Mouse (Mus musculus): ENCODE measurements around the gene Fbxo30. TPM values are rescaled to one million over a fixed set of nuclear protein-coding genes. Genes with fewer than 3 reads are reported as not detected.

Fbxo30 gene
- polyA plus RNA-seq (2012; rRNA removed): 17.4 and 22.0 TPM in 2 replicates

DNA sequence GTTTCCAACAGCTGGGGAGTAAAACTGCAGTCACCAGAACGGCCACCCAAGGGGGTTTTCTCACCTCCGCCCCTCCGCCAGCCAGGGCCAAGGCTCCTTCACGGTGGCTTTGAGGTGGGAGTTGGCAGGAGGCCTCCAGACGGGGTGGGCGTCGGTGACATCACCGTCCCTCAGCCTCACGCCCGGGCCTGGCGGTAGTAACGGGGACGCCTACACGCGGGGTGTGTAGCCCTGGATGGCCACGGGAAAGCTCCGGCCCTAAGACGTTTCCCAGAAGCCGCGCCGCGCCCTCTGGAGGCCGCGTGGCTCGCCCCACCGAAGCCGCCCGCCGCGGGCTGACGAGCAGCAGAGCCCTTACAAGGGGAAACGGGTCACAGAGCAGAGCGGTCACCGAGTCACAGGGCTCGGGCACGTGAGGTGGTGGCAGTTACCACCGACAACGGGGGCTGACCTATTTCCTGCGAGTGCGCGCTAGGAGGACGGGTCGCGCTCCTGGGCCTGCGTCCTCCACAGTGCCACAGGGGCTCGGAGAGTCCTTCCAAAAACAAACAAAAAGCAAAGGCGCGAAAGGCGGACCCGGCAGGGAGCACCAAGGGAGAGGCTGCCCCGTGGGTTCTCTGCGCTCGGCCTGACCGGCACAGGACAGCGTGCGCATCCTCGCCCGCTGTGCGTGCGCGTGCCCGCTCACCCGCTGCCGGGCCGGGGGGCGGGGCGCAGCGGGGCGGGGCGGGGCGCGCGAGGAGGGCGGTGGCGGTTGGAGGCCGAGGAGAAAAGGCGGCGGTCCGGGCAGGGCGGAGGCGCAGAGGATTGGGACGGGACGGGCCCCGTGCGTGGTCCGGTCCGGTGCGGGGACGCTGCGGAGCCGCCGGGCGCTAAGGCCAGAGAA is at the start of gene Fbxo30:
TSS of gene Fbxo30 (plus strand) at position 753 of the 886 bp plus-strand sequence.

DNA sequence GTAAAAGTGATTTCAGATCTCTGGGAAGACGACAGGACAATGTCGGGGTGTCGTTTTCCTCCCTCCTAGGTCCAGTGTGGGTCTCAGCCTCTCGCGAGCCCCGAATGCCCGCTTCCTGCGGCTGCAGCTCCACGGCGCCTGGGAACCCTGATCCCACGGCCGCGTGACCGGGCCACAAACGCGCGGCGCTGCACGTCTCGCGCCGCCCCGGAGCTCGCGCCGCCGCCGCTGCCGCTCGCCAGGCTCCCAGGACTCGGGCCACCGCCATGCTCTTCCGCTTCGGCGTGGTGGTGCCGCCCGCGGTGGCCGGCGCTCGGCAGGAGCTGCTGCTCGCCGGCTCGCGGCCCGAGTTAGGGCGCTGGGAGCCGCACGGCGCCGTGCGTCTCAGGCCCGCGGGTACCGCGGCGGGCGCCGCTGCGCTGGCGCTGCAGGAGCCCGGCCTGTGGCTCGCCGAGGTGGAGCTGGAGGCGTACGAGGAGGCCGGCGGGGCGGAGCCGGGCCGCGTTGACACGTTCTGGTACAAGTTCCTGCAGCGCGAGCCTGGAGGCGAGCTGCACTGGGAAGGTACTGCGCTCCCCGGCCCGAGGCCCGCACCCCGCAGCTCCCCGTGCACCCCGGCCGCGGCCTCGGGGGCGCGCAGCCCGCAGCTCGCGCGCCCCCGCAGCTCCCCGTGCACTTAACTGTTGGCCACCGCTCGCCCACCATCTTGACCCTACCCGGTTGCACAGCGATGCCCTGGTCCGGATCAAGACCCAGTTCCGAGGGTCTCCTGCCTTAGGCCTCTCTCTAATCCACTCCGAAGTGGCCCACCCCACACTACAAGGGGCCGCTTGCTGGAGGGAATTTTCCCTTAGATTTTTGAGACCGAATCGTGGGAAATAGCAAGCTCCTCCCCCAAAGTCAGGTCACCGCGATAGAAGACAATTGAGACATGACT is 62.3 kb downstream of the Fbxo30 start, which contains the start of gene Epm2a:
TSS of gene Epm2a (plus strand) at position 200 of the 937 bp plus-strand sequence.

Other genes starting within 250 kb of the Fbxo30 start
- 0.16 and 0.54 TPM in 2 replicates for gene Grm1, start 199.0 kb upstream of the Fbxo30 start, polyA plus RNA-seq (2012; rRNA removed)
- 11.0 and 14.7 TPM in 2 replicates for gene Shprh, start 131.9 kb upstream of the Fbxo30 start, polyA plus RNA-seq (2012; rRNA removed)
- gene Epm2a, start 62.1 kb downstream of the Fbxo30 start, polyA plus RNA-seq (2012; rRNA removed): 2.4 and 2.6 TPM in 2 replicates

Measured in central nervous system, embryonic 11.5 days (tissue).